Mouse (Mus musculus) heart, embryonic 12.5 days (tissue): ENCODE measurements around the gene Fbxl17. TPM values are rescaled to one million over a fixed set of nuclear protein-coding genes. Genes with fewer than 3 reads are reported as not detected.

Source experiments
- ATAC-seq: fragments of 200-750 bp; cut with Nextera tagmentation; 2 replicates; pipeline ENCODE4 v1.8.0; 2017; ENCODE audit warnings: moderate TSS enrichment, moderate library complexity; ENCODE audit not compliant: insufficient number of reproducible peaks, low FRiP score
- H3K27ac ChIP-seq: fragments of 300-500 bp; sonication (generic); 2 replicates; pipeline ENCODE4 v1.5.1; 2016; ENCODE audit warnings: mild to moderate bottlenecking, moderate library complexity; ENCODE audit not compliant: poor library complexity, severe bottlenecking
- H3K27me3 ChIP-seq: fragments of 300-500 bp; sonication (generic); replicated peaks from 2 replicates; pipeline ENCODE4 v1.6.1; 2016; ENCODE audit warnings: mild to moderate bottlenecking, moderate library complexity
- H3K36me3 ChIP-seq: fragments of 300-500 bp; sonication (generic); 2 replicates; pipeline ENCODE4 v1.6.1; 2016; ENCODE audit warnings: mild to moderate bottlenecking, moderate library complexity
- H3K4me1 ChIP-seq: fragments of 300-500 bp; sonication (generic); replicated peaks from 2 replicates; pipeline ENCODE4 v1.6.1; 2016; ENCODE audit warnings: mild to moderate bottlenecking
- H3K4me2 ChIP-seq: fragments of 300-500 bp; sonication (generic); 2 replicates; pipeline ENCODE4 v1.6.1; 2016; ENCODE audit warnings: mild to moderate bottlenecking, moderate library complexity
- H3K4me3 ChIP-seq: fragments of 300-500 bp; sonication (generic); 2 replicates; pipeline ENCODE4 v1.5.1; 2016; ENCODE audit warnings: mild to moderate bottlenecking
- H3K9ac ChIP-seq: fragments of 300-500 bp; sonication (generic); 2 replicates; pipeline ENCODE4 v1.6.1; 2016; ENCODE audit warnings: mild to moderate bottlenecking, moderate library complexity
- H3K9me3 ChIP-seq: fragments of 300-500 bp; sonication (generic); replicated peaks from 2 replicates; pipeline ENCODE4 v1.6.1; 2016; ENCODE audit warnings: mild to moderate bottlenecking, moderate library complexity
- WGBS: fragments of 180-500 bp; shearing (Covaris S2); methylation state at CpG from one replicate; pipeline ENCODE4 v1.1.7; 2016; 5-methylcytosine and 5-hydroxymethylcytosine counted together
- microRNA-seq: library from miRNA; unstranded; fragments of <30 nt; microRNA quantifications from one replicate; pipeline ENCODE4, GENCODE M21; 2017
- polyA plus RNA-seq: library from polyadenylated mRNA; unstranded; fragments of >200 nt; fragmentation: Nextera tagmentation; extraction: Ambion mirVana; gene quantifications from 2 replicates; pipeline ENCODE4 v1.2.1, GENCODE M21; 2016

Gene Fbxl17
- polyA plus RNA-seq, 1 experiment from 2014 or later = 7.1 TPM

- WGBS = 41% methylated on average over 3 of the region's 3 CpGs
Measured at GRCm38 (mm10) chr17:63012571-63012923, 487.3 kb downstream of the Fbxl17 start.

GRCm38 (mm10) chr17:63011893-63012570 lies 487.8 kb downstream of the Fbxl17 start:
- Histone ChIP-seq H3K9me3 (no peaks in the 10 kb centered on the region), H3K36me3 (no peaks in the 10 kb centered on the region), H3K27ac (peak overlapping the region; percentile 73; the same call in 1 of the 2 replicates), H3K4me2 (0 out of 2 replicates have a peak overlapping the region, but pooled peaks have one; percentile 2), H3K9ac (no peak overlapping the region), H3K27me3 (no peaks in the 10 kb centered on the region), H3K4me3 (no peak overlapping the region), H3K4me1 (peaks cover 12% of the 10 kb centered on the region)
- 52% methylated on average over 13 of the region's 13 CpGs for WGBS
- ATAC-seq = peak; percentile 86

More at GRCm38 (mm10) chr17:63012571-63012923, 487.3 kb downstream of the Fbxl17 start:
- Histone ChIP-seq H3K36me3 (no peaks in the 10 kb centered on the region), H3K27me3 (no peaks in the 10 kb centered on the region), H3K4me3 (no peak overlapping the region), H3K4me2 (0 out of 2 replicates have a peak overlapping the region, but pooled peaks have one; percentile 2), H3K9me3 (no peaks in the 10 kb centered on the region), H3K4me1 (peaks cover 12% of the 10 kb centered on the region), H3K9ac (no peak overlapping the region), H3K27ac (peak overlapping the region; percentile 62; the same call in 1 of the 2 replicates)
- ATAC-seq = no peak

GRCm38 (mm10) chr17:63010830-63011229 lies 489.0 kb downstream of the Fbxl17 start:
- Histone ChIP-seq H3K9me3 (no peaks in the 10 kb centered on the region), H3K4me2 (no peak overlapping the region), H3K27me3 (no peaks in the 10 kb centered on the region), H3K4me3 (no peak overlapping the region), H3K27ac (no peak overlapping the region), H3K4me1 (peaks cover 12% of the 10 kb centered on the region), H3K9ac (no peak overlapping the region), H3K36me3 (no peaks in the 10 kb centered on the region)
- 92% methylated on average over 10 of the region's 10 CpGs for WGBS
- no peak for ATAC-seq

- Histone ChIP-seq H3K36me3 (no peaks in the 10 kb centered on the region), H3K9me3 (no peaks in the 10 kb centered on the region), H3K4me3 (no peak overlapping the region), H3K4me2 (no peak overlapping the region), H3K9ac (no peak overlapping the region), H3K4me1 (peaks cover 12% of the 10 kb centered on the region), H3K27ac (no peak overlapping the region), H3K27me3 (no peaks in the 10 kb centered on the region)
- WGBS = 70% methylated on average over 4 of the region's 4 CpGs
- no peak for ATAC-seq
Measured at GRCm38 (mm10) chr17:63008788-63009187, 491.0 kb downstream of the Fbxl17 start.

GRCm38 (mm10) chr17:63008277-63008676 lies 491.5 kb downstream of the Fbxl17 start:
- Histone ChIP-seq H3K27me3 (no peaks in the 10 kb centered on the region), H3K9ac (no peak overlapping the region), H3K4me3 (no peak overlapping the region), H3K9me3 (no peaks in the 10 kb centered on the region), H3K27ac (no peak overlapping the region), H3K36me3 (no peaks in the 10 kb centered on the region), H3K4me1 (peaks cover 12% of the 10 kb centered on the region), H3K4me2 (no peak overlapping the region)
- WGBS = 43% methylated on average over 5 of the region's 5 CpGs
- no peak for ATAC-seq

- no peak overlapping the region for H3K4me2 ChIP-seq
- ATAC-seq = no peak
- no peak overlapping the region for H3K4me3 ChIP-seq
- no peaks in the 10 kb centered on the region for H3K27me3 ChIP-seq
- H3K9ac ChIP-seq = no peak overlapping the region
- H3K4me1 ChIP-seq = peaks cover 12% of the 10 kb centered on the region
- 76% methylated on average over 12 of the region's 12 CpGs for WGBS
- no peak overlapping the region for H3K27ac ChIP-seq
- no peaks in the 10 kb centered on the region for H3K36me3 ChIP-seq
- H3K9me3 ChIP-seq = no peaks in the 10 kb centered on the region
Measured at GRCm38 (mm10) chr17:63007876-63008275, 491.9 kb downstream of the Fbxl17 start.

Small RNA genes within 50 kb of the gene (microRNA-seq; reads per million reads assigned to microRNA genes)
- gene Gm24813 = not detected
